Mouse (Mus musculus): Measurements from ENCODE around the gene Vamp5. TPM values are rescaled to one million over a fixed set of nuclear protein-coding genes. Genes with fewer than 3 reads are reported as not detected.

Gene Vamp5
- polyA plus RNA-seq, 1 experiment from 2014 or later = 26.3 TPM

DNA sequence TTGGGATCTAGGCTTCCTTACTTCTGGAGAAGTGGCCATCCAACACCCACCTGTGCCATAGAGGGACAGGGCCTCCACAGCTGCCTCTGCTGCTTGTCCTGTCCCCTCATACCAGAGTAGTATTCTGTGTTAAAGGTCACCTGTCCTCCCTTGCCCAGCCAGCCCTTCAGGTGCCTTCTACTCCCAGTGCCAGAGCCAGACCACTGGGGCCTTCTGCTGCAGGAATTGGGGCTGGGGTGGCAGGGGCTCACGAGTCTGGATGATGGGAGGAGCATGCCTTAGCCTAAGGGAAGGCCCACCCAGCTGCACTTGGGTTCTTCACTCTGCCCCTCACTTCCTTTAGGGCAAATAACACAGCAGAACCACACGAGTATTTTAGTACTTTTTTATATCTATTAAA lies 20.9 kb downstream of the Vamp5 start:
- H3K4me2 ChIP-seq (replicated peaks; ENCODE audit: low read depth, low read length) = no peak overlapping the region
- no peaks in the 10 kb centered on the region for H3K27me3 ChIP-seq (ENCODE audit: control insufficient read depth, insufficient read depth, low read length)
- H3K9ac ChIP-seq (replicated peaks; ENCODE audit: low read depth, low read length) = no peak overlapping the region
- H3K4me3 ChIP-seq (ENCODE audit: low read depth, low read length) = no peak overlapping the region
- ATAC-seq (ENCODE audit: insufficient number of reproducible peaks, insufficient read depth, low FRiP score, low read depth) = no peak
- WGBS = 63% methylated on average over 2 of the region's 2 CpGs
- peaks cover 17% of the 10 kb centered on the region; the same call in 1 of the 2 replicates for H3K36me3 ChIP-seq (ENCODE audit: control insufficient read depth, insufficient read depth, low read length)
- peaks cover 19% of the 10 kb centered on the region; the same call in 1 of the 2 replicates for H3K4me1 ChIP-seq (ENCODE audit: control insufficient read depth, insufficient read depth, low read length)
- no peak overlapping the region for H3K27ac ChIP-seq (ENCODE audit: low read length)
- H3K9me3 ChIP-seq (ENCODE audit: control insufficient read depth, low read depth, low read length) = no peaks in the 10 kb centered on the region

DNA sequence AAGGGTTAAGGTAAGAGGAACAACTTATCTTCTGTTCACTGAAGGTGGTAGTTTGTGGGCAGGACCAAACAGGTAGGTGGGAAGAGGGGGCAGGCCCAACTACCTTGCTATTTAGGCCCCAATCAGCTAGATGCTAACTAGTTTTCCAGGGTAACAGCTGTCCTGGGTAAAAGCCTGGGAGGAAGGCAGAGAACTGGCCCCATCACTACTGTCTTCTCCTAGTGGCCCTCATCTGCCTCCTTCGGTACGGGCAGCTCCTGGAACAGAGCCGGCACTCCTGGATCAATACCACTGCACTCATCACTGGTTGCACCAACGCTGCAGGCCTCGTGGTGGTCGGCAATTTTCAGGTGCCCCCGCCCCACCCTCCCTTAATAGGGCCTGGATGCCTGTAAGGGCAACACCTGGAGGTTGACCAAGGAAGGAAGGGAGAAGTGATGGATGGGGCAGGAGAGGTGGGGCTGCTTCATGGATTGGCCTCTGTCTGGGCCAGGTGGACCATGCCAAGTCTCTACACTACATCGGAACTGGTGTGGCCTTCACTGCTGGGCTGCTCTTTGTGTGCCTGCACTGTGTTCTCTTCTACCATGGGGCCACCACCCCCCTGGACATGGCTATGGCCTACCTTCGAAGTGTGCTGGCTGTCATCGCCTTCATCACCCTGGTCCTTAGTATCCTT lies 22.0 kb downstream of the Vamp5 start:
- Histone ChIP-seq H3K4me3 (ENCODE audit: low read depth, low read length) (no peak overlapping the region), H3K27ac (ENCODE audit: low read length) (no peak overlapping the region; the same call in 1 of the 2 replicates), H3K4me2 (replicated peaks; ENCODE audit: low read depth, low read length) (no peak overlapping the region), H3K9ac (replicated peaks; ENCODE audit: low read depth, low read length) (no peak overlapping the region), H3K27me3 (ENCODE audit: control insufficient read depth, insufficient read depth, low read length) (no peaks in the 10 kb centered on the region), H3K4me1 (ENCODE audit: control insufficient read depth, insufficient read depth, low read length) (peaks cover 19% of the 10 kb centered on the region; the same call in 1 of the 2 replicates), H3K36me3 (ENCODE audit: control insufficient read depth, insufficient read depth, low read length) (peaks cover 17% of the 10 kb centered on the region; the same call in 1 of the 2 replicates), H3K9me3 (ENCODE audit: control insufficient read depth, low read depth, low read length) (no peaks in the 10 kb centered on the region)
- no peak for ATAC-seq (ENCODE audit: insufficient number of reproducible peaks, insufficient read depth, low FRiP score, low read depth)
- WGBS = 85% methylated on average over 10 of the region's 10 CpGs

DNA sequence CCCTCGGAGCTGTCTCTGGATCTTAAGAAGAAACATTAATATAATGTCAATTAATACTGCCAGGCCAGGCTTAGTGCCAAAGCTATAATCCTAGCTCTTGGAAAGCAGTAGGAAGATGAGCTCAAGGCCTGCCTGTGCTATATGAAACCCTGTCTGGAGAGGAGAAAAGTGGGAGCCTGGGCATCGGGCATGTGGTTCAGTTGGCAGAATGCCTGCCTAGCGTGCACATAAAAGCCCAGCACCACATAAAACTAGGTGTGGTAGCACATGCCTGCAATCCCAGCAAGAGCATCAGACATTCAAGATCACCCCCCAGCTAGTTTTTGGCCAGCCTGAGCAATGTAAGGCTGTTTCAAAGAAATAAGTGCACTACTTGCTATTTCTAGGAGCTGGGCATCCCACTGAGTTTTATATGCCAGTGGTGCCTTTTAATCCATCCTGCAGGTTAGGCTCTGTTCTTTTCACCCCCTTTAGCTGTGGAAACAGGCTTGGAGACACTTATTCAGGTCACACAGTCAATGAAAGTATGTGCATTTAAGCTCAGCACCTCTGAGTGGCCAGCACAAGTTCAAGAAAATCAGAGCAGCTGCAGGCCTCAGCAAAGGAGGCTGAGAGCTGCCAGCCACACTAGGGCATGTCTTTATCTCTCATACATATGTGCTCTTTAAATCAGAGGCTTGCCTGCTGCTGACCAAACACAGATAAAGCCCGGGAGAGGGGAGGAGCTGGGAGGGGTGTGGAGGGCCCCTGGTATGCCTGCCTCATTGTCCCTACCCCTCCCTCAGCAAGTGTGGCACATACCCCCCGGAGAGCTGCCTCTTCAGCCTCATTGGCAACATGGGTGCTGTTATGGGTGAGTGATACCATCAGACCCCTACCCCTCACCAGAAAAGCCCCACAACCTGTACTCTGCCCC lies 22.8 kb downstream of the Vamp5 start:
- Histone ChIP-seq H3K27me3 (ENCODE audit: control insufficient read depth, insufficient read depth, low read length) (no peaks in the 10 kb centered on the region), H3K27ac (ENCODE audit: low read length) (no peak overlapping the region; the same call in 1 of the 2 replicates), H3K9me3 (ENCODE audit: control insufficient read depth, low read depth, low read length) (no peaks in the 10 kb centered on the region), H3K4me3 (ENCODE audit: low read depth, low read length) (no peak overlapping the region), H3K4me2 (replicated peaks; ENCODE audit: low read depth, low read length) (no peak overlapping the region), H3K36me3 (ENCODE audit: control insufficient read depth, insufficient read depth, low read length) (peaks cover 17% of the 10 kb centered on the region; the same call in 1 of the 2 replicates), H3K4me1 (ENCODE audit: control insufficient read depth, insufficient read depth, low read length) (peaks cover 21% of the 10 kb centered on the region), H3K9ac (replicated peaks; ENCODE audit: low read depth, low read length) (no peak overlapping the region)
- 0 out of 2 replicates have a peak, but pooled peaks have one; percentile 15 for ATAC-seq (ENCODE audit: insufficient number of reproducible peaks, insufficient read depth, low FRiP score, low read depth)
- WGBS = 65% methylated on average over 5 of the region's 5 CpGs

DNA sequence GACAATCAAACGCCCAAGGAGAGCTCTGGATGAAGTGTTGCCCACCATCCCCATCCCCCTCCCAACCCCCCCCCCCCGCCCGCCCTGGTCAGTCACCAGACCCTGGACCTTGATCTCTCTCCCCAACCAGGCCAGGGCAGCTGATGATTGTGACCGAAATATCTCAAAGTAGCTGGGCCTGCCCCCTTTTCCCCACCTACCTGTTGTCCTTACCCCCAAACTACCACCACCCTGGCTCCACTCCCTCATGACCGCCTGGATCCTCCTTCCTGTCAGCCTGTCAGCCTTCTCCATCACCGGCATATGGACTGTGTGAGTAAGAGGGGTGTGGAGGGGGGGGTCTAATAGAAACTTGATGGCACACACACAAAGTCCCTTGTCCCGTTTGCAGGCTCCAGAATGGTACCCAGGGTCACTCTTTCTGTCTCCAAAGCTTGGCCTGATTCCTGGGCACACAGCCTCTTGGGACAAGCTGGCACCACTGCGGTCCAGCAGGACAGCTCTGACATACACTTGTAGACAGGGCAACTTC lies 24.2 kb downstream of the Vamp5 start:
- no peaks in the 10 kb centered on the region for H3K27me3 ChIP-seq (ENCODE audit: control insufficient read depth, insufficient read depth, low read length)
- peaks cover 18% of the 10 kb centered on the region; the same call in 1 of the 2 replicates for H3K36me3 ChIP-seq (ENCODE audit: control insufficient read depth, insufficient read depth, low read length)
- H3K4me2 ChIP-seq (replicated peaks; ENCODE audit: low read depth, low read length) = peak overlapping the region; percentile 79
- peaks cover 21% of the 10 kb centered on the region for H3K4me1 ChIP-seq (ENCODE audit: control insufficient read depth, insufficient read depth, low read length)
- peak overlapping the region; percentile 53 for H3K9ac ChIP-seq (replicated peaks; ENCODE audit: low read depth, low read length)
- WGBS = 38% methylated on average over 7 of the region's 8 CpGs
- no peak overlapping the region for H3K27ac ChIP-seq (ENCODE audit: low read length)
- ATAC-seq (ENCODE audit: insufficient number of reproducible peaks, insufficient read depth, low FRiP score, low read depth) = no peak
- no peaks in the 10 kb centered on the region for H3K9me3 ChIP-seq (ENCODE audit: control insufficient read depth, low read depth, low read length)
- H3K4me3 ChIP-seq (ENCODE audit: low read depth, low read length) = peak overlapping the region; percentile 58

DNA sequence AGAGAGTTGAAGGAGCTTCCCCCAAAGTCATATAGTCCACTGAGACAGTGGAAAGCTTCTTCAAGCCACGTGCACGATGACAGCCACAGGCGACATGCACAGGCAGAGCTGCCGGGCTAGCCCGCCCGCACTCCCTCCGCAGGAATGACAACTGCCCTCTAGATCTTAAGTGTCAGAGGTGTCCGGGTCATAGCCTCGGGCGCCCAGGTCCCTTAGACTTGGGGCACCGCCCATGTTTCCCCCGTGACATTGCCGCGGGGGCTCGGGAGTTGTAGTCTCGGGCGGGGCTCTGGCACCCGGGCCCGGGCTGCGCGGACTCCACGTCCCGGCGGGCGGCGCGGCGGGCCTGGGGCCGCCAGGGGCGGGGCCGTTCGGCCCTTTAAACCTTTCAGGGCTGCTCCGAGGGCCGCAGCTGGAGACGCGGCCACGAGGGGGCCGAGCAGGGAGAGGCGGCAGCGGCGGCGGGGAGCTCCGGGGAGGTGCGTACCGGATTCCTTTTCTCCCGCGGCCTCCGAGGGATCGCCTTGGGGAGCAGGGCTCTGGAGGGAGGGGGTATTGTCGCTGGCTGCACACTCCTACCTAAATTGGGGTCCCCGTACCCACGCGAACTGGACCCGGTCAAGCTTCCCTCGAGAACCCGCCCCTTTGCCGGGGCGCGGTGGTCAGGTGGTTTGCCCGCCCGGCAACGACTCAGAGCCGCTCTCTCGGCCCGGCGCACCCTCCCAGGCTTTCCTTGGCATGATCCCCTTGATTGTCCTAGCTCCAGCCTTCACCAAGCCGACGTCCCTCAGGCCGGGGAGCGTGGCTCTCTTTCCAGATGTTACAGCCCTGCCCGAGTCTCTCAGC lies 25.0 kb downstream of the Vamp5 start, which contains the start of gene Tmem150a:
Tmem150a (plus strand) TSS at position 382 of the 846 bp plus-strand sequence.
- ATAC-seq (ENCODE audit: insufficient number of reproducible peaks, insufficient read depth, low FRiP score, low read depth) = peak; percentile 88
- H3K9me3 ChIP-seq (ENCODE audit: control insufficient read depth, low read depth, low read length) = no peaks in the 10 kb centered on the region
- no peaks in the 10 kb centered on the region for H3K27me3 ChIP-seq (ENCODE audit: control insufficient read depth, insufficient read depth, low read length)
- peak within 1 kb of the TSS; percentile 53 for H3K9ac ChIP-seq (replicated peaks; ENCODE audit: low read depth, low read length)
- under 1% methylated on average over 68 of the region's 71 CpGs for WGBS
- peak within 1 kb of the TSS; percentile 27; the same call in 1 of the 2 replicates for H3K27ac ChIP-seq (ENCODE audit: low read length)
- H3K4me2 ChIP-seq (replicated peaks; ENCODE audit: low read depth, low read length) = peak within 1 kb of the TSS; percentile 79
- peaks cover 14% of the 10 kb centered on the region for H3K4me1 ChIP-seq (ENCODE audit: control insufficient read depth, insufficient read depth, low read length)
- H3K36me3 ChIP-seq (ENCODE audit: control insufficient read depth, insufficient read depth, low read length) = peaks cover 26% of the 10 kb centered on the region; the same call in 1 of the 2 replicates
- H3K4me3 ChIP-seq (ENCODE audit: low read depth, low read length) = peak within 1 kb of the TSS; percentile 58

DNA sequence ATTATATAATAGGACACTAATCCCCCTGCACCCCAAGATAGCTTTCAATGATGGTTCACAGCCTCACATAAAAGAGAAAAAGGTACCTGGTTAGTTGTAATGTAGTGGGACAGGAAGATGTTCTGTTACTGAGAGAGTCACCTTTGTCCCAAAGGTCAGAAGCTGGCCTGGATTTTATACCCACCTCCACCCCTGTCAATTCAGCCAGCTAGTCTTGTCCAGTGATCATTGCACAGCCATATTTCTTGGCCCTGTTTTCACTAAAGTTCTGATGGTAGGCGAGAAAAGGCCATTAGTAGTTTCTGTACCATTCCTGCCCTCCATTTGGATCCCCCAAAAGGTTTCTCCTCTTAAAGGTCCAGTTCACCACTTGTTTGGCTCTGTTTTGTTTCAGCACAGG lies 26.2 kb downstream of the Vamp5 start:
- 71% methylated on average over 1 of the region's 1 CpGs for WGBS
- H3K27ac ChIP-seq (ENCODE audit: low read length) = no peak overlapping the region
- H3K4me3 ChIP-seq (ENCODE audit: low read depth, low read length) = no peak overlapping the region
- no peak overlapping the region for H3K9ac ChIP-seq (replicated peaks; ENCODE audit: low read depth, low read length)
- H3K36me3 ChIP-seq (ENCODE audit: control insufficient read depth, insufficient read depth, low read length) = peaks cover 27% of the 10 kb centered on the region; the same call in 1 of the 2 replicates
- H3K27me3 ChIP-seq (ENCODE audit: control insufficient read depth, insufficient read depth, low read length) = no peaks in the 10 kb centered on the region
- H3K4me1 ChIP-seq (ENCODE audit: control insufficient read depth, insufficient read depth, low read length) = peaks cover 10% of the 10 kb centered on the region; the same call in 1 of the 2 replicates
- no peak for ATAC-seq (ENCODE audit: insufficient number of reproducible peaks, insufficient read depth, low FRiP score, low read depth)
- no peaks in the 10 kb centered on the region for H3K9me3 ChIP-seq (ENCODE audit: control insufficient read depth, low read depth, low read length)
- no peak overlapping the region for H3K4me2 ChIP-seq (replicated peaks; ENCODE audit: low read depth, low read length)

DNA sequence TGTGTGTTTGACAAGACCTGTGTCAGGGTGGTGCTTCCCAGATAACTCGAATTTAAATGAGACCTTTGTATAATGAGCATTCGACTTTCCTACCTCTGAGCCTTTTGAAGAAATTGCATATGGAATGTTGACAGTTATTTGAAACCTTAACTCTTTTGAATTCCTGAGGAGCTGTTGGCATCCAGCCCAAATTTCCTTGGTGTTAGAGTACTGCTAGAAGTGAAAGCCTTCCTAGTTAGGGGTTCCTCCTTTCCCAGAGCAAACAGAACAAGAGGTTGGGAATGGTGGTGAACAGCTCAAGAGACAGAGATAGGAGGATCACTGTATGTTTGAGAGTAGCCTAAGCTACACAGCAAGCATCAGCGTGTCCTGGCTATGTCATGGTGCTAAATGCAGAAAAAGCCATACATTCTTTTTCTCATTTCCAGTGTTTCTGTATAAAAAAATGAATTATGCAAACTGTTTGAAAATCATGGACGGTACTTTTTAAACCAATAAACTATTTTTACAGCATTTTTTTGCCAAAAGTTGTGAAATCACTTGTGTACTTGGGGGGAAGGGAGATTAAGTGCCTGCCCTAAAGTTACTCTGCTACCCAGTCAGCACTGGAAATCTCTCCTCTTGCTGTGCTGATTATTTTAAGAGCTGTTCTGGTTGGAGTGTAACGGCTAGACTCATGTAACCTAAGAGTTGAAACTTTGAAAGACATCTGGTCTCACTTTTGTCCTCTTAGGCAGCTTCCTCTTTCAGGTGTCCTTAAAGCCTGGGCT lies 27.4 kb downstream of the Vamp5 start:
- peaks cover 16% of the 10 kb centered on the region for H3K4me1 ChIP-seq (ENCODE audit: control insufficient read depth, insufficient read depth, low read length)
- peaks cover 24% of the 10 kb centered on the region; the same call in 1 of the 2 replicates for H3K36me3 ChIP-seq (ENCODE audit: control insufficient read depth, insufficient read depth, low read length)

More for the DNA sequence above, 27.4 kb downstream of the Vamp5 start:
- no peak overlapping the region for H3K27ac ChIP-seq (ENCODE audit: low read length)
- H3K9me3 ChIP-seq (ENCODE audit: control insufficient read depth, low read depth, low read length) = no peaks in the 10 kb centered on the region
- no peaks in the 10 kb centered on the region for H3K27me3 ChIP-seq (ENCODE audit: control insufficient read depth, insufficient read depth, low read length)
- H3K4me2 ChIP-seq (replicated peaks; ENCODE audit: low read depth, low read length) = no peak overlapping the region
- 59% methylated on average over 5 of the region's 5 CpGs for WGBS
- ATAC-seq (ENCODE audit: insufficient number of reproducible peaks, insufficient read depth, low FRiP score, low read depth) = no peak
- no peak overlapping the region for H3K9ac ChIP-seq (replicated peaks; ENCODE audit: low read depth, low read length)
- H3K4me3 ChIP-seq (ENCODE audit: low read depth, low read length) = no peak overlapping the region

Data from stomach, embryonic 14.5 days (tissue).